Mouse (Mus musculus): Measurements from ENCODE around the gene Cog3.

Cog3 gene

DNA sequence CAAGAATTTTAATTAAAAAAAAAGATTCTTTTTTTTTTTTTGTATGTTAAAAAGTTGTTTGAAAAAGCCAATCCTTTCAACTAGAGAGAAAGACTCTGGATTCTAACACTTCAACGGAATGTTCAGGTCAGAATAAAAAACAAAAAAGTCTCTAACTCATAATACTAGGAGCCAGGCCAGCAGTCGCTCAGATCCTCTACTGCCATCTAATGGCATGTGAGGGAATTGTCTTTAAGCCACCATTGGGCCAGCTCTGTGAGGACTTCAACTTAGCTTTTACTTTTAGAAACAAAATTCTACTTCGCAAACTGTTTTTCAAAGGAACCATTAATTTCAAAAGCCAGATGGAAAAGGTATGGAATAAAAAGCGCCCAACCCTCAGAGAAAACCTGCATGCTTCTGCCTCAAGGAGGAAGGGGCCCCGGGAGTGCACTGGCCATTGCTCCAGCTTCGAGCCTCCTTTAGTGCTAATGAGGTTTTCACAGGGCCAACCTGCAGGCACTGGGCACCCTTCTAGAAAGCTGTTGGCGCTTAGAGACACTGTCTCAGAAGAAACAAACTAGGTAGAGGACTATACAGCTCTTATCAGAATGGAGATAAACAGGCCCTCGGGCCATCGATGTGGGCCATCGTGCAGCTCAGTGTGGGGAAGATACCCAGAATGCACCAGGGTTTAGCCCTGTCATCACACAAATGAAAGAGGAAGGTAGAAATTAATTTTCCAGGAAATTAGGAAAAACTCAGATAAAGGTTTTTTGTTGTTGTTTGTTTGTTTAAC lies 6.9 kb upstream of the Cog3 start:
- no peak for DNase-seq (ENCODE audit: low spot score in 2 of 2)

DNA sequence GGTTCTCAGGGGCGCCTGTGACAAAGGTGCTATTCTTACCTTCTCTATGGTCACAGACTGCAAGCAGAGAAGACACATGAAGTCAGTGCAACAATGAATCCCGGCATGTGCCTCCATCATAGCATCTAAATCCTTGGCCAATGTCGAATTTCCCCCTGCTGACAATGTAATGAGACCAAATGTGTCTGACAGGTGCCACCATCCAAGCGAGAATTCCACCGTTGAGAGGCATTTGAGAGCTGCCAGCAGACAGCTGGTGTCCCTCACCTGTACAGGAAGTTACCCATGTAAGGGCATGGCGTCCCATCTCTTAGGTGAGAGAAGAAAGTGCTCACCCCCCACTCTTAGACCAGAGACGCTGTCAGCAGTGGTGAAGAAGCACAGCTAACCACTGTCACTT lies 4.1 kb upstream of the Cog3 start:
- no peak for DNase-seq (ENCODE audit: low spot score in 2 of 2)

DNA sequence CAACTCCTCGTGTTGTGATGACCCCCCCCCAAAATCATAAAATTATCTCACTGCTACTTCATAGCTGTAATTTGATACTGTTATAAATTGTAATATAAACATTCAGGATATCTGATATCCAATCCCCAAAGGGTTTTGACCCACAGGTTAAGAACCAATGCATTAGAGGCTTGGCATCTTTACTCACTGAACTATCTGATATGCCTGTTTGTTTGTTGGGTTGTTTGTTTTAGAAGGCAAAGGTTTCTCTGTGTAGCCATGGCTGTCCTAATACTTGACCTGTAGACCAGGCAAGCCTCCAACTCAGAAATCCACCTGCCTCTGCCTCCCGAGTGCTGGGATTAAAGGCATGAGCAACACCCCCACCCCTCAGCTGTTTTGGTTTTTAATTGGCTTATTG lies 3.5 kb upstream of the Cog3 start:
- DNase-seq (ENCODE audit: low spot score in 2 of 2): no peak

DNA sequence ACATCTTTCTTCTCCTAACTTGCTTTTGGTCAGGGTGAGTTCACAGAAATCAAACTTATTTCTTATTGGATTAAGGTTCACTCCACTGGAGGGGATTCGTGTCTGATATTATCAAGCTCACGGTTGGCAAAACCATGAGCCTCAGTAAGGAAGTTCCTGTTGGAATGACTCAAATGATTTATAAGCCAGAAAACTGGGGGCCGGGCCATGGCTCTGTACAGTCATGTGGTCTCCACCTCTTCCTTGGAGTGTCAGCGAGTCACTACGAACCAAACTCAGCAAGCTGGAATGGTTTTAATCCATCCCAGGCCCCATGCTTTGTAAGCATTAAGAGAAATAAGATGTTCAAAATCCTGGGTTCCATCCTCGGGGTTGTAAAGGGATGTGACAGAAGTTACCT lies 2.7 kb upstream of the Cog3 start:
- DNase-seq (ENCODE audit: low spot score in 2 of 2): no peak

DNA sequence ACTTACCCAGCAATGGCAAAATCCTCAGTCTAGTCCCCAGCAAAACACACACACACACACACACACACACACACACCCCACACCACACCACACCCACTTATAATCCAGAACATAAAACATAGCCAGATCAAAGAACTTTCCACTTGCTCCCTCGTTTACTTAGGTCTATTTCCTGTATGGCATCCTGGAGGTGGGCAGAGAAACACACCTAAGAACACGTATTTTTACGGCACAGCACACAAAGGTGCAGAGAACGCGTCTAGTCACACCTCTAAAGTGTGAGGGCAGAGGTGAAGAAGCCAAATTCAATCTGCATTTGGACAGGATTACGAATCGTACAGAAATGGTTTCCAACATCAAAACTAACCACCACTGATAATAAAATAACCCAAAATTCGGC lies 1.1 kb downstream of the Cog3 start:
- no peak for DNase-seq (ENCODE audit: low spot score in 2 of 2)

DNA sequence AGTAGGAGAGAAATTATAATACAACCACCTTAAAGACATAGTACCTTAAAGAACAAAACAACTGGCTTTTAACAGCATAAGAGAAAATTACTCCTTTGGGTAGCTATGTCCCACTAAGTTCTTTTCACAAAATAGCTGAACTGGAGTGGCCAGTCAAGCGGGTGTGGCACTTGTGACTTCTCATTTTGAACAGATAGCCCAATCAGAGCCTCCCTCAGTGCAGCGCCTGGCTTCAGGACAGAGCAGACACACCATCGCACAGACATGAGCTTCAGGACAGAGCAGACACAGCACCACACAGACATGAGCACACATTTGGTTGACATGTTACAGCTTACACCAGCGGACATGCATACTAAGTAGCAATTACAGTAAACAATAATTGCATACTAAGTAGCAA lies 3.3 kb downstream of the Cog3 start:
- DNase-seq (ENCODE audit: low spot score in 2 of 2): no peak

DNA sequence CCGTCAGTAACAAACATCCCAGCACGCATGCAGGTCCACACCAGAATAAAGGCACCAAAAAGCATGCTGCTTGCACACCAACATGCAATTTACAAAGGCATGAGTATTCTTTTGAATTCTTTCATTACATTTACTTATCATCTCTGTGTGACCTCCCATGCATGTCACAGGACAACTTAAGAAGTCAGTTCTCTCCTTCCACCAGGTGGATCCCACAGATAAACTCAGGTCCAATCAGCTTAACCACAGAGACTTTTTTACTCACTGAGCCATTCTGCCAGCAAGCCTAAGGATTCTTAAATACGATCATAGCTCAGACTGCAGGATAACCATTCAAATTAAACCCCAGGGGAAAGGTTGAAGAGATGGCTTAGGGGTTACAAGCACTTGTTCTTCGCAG lies 5.2 kb downstream of the Cog3 start:
- DNase-seq (ENCODE audit: low spot score in 2 of 2): no peak

DNA sequence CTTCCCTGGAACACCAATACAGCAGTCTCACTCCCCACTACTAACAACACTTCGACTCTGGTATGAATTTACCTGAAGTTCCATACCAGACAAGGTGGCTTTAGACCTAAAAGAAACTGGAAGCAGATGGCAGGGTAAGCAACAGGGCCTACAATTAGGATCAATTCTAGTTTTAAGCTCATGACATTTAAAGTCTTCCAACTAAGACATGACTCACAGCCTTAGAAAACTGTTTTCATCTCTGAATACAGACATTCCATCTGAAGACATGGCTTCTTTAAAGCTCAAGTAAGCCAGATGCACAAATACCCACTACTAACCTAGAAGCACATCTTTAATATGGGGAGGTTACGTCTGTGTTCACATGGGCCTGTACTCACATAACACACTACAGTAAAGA lies 6.4 kb downstream of the Cog3 start:
- DNase-seq (ENCODE audit: low spot score in 2 of 2): no peak

DNA sequence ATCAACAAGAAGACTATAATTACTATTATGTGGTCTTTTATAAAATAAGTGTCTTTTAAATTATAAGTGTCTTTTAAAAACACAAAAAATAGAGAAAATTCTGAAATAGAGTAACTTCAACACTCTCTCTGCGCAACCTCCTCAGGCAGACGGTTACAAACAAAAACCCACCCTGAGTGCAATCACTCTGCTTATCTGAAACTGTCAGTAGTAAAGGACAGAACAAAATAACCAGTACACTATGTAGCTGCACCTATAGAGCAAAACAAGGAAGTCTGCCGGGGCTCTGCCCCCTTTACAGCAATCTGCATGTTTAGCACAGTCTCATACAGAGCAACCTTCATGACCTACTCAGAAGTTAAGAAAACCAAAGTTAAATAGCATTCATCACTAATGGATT lies 12.4 kb downstream of the Cog3 start:
- DNase-seq (ENCODE audit: low spot score in 2 of 2): no peak

DNA sequence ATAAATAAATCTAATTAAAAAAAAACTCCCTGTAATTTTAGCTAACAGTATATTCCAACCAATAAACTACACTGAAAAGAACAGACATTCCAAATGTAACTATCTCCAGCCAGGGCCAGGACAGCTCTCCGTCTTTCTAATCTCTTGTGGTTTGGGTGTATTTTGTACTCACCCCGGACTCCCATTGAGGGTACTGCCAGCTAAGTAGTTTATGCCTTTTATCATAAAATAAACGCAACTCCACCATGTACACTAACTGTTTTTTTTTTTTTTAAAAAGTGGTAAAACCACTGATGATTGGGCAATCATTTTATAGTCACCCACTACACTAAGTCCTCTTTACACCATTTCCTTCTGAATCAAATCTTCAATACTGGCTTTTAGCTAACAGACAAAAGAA lies 18.7 kb downstream of the Cog3 start:
- DNase-seq (ENCODE audit: low spot score in 2 of 2): no peak

DNA sequence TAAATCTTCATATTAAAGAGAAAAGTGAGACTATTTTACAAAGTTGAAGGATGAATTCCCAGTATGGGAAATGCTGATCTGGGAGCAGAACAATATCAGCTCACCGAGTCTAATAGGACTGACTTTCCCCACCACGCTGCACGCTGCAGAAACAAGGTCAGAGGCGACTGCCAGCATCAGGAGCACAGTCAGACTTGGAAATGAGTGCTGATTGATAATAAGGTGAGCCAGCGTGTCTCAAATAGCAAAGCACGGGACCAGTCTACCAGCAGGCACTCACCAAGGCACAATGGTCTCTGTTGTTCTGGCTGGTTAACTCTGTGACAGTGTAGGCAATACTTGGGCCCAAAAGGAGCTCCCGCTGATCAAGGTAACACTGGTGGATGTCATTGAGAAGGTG lies 21.7 kb downstream of the Cog3 start:
- no peak for DNase-seq (ENCODE audit: low spot score in 2 of 2)

DNA sequence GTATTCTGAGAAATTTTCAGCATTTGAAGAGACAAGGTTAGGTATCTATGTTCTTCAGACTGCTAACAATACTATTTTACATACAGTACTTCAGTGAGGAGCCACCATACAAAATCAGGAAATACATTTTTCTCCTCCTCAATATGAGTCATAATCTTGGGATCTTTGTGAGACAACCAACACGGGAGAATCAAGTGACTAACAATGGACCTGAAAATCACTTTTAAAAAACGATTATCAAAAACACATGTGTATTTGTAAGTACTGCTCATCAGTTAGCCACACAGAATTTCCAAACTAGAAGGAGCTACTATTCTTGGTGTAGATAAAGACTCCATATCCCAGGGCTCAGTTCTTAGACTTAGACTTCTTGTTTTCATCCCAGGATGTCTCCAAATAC lies 23.0 kb downstream of the Cog3 start:
- no peak for DNase-seq (ENCODE audit: low spot score in 2 of 2)

DNA sequence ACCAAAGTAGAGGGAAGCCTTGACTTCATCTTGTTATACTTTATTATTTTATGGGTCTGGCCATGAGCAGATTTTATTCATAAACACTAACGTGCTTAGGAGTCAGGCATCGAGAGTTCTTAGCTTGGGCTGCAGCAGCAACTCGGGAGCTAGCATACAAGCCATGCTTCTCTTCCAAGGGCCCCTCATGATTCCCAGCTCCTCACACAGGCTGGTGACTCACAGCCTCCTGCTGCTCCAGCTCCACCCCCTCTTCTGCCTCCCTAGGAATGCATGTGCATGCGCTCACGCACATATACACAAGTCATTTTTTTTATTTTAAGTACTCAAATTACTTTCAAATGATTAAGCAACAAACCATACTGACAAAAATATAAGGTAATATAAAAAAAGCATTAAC lies 26.2 kb downstream of the Cog3 start:
- no peak for DNase-seq (ENCODE audit: low spot score in 2 of 2)

DNA sequence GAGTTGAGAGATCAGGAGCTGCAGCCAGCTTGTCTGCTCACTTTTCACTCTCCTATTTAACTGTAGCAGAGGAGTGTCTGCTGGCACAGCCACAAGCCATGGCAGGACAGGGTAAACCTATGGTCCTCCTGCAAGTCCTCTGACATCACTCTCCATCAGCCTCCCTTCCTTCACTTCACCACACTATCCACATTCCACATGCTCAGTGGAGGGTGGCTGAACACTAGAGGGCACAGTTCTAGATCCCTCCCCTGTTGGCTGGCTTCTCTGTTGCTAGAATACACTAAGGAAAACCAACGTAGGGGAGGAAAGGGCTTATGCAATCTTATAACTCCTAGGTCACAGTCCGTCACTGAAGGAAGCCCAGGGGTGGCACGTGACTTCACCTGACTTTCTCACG lies 27.3 kb downstream of the Cog3 start:
- no peak for DNase-seq (ENCODE audit: low spot score in 2 of 2)

DNA sequence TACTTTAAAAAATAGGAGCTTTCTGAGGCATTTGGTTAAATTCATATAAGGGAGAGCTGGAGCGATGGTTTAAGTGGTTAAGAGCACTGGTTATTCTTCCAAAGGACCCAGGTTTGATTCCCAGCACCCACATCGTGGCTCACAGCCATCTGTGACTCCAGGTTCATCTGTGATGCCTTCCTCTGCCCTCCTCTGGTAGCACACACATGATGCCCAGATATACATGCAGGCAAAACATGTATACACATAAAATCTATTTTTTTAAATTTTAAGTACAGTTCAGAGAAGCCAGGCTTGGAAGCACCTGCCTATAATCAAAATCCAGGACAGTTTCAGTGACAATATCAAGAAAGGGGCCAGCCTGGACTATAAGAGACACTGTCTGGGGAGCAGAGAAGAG lies 31.5 kb downstream of the Cog3 start:
- DNase-seq (ENCODE audit: low spot score in 2 of 2): no peak

DNA sequence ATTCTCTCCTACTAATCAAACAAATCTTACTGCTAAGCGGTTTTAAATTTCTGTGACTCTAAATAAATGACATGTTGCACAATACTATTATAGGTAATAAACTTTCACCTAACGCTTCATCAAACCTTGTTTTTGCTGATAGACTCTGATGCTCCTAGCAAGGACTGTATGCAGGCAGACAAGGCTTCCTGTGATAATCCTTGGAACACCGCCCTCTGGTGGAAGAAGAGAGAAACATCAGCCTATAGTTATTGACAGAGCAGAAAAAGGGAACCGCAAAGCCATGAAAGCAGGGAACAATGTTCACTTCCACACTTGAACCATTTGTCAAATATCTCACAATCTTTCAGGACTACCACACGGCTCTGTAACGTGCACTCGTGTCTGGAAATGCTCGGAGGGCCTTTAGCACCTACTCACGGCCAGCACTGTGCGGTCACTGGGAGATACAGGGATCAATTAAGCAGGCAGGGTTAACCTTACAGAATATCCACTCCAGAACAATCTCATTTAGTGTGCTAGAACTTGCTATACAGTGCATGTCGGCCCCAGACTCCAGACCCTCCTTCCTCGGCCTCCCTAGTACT lies 32.2 kb downstream of the Cog3 start:
- DNase-seq (ENCODE audit: low spot score in 2 of 2): peak; percentile 6 to 8

DNA sequence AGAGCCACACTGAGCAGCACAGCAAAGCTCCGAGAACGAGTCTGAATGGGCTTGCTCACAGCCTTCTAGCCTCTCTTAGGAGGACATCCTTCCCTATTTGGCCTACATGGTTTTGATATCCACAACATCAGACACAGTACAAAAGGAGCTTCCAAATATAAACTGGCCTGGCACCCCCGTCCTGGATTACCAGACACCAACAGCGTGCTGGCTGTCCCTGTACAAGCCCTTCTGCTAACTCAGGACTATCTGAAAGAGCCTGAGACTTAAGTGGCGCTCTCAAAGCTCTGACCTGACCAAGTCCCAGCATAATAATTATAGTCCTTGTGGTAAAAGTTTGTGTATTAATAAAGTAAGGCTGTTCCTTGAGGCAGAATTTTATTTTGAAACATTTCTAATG lies 34.2 kb downstream of the Cog3 start:
- DNase-seq (ENCODE audit: low spot score in 2 of 2): no peak

DNA sequence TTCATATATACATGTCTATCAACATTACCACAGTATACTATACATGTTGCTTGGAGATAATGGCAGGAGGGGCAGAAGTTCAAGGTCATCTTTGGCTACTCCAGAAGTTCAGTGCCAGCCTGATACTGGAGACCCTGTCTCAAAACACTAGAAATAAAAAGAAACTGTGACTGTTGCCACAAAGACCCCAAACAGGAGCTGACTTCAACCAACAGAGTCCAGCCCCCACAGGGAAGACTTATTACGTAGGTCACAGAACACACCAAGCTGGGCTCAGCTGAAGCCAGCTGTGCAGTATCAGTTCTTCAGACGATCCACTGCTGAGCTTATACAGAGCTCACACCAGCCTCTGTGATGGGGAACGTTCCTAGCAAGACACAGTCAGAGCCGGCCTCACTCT lies 37.9 kb downstream of the Cog3 start:
- no peak for DNase-seq (ENCODE audit: low spot score in 2 of 2)

DNA sequence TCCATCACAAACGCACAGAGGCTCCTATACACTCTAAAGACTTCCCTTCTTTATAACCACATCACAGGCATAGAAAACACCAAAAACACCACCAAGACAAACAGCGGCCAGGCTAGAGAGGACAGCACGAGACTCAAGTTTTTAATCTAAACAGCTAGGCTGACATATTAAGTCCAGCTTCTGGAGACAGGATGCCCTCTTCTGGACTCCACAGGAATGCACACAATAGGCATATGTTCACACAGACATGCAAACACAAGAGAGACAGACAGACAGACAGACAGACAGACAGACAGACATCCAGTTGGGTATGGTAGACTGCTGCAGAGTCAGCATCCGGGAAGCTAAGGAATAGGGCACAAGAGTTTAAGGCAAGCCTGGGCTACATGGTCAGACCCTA lies 40.7 kb downstream of the Cog3 start:
- no peak for DNase-seq (ENCODE audit: low spot score in 2 of 2)

DNA sequence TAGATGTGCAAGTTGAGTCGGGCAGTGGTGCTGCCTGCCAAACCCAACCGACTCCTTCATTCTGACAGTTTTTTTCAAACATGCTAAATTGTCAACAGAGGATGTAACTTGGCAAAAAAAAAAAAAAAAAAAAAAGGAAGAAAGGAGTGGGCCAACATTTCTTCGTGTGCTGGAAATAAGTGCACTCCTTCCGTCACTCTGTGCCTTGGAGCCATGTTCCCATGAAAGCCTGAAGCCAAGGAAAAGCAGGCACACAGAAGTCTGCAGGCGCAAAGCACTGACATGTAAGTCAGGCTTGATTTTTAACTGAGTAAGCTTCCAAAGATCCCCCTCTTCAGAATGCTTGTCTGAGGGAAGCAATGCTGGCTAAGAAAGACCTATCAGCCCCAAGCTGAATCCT lies 41.6 kb downstream of the Cog3 start:
- no peak for DNase-seq (ENCODE audit: low spot score in 2 of 2)

DNA sequence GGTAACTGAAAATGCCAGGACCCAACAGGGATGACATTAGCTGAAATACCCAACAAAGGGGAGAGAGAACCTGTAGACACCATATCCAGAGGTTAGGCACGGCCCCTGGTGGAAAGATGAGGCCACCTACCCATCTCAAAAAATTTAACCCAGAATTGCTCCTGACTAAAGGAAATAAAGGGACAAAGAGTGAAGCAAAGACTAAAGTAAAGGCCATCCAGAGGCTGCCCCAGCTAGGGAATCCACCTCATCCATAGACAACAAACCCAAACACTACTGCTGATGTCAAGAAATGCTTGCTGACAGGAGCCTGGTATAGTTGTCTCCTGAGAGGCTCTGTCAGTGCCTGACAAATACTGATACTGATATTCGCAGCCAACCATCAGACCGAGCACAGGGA lies 42.6 kb downstream of the Cog3 start:
- DNase-seq (ENCODE audit: low spot score in 2 of 2): no peak

DNA sequence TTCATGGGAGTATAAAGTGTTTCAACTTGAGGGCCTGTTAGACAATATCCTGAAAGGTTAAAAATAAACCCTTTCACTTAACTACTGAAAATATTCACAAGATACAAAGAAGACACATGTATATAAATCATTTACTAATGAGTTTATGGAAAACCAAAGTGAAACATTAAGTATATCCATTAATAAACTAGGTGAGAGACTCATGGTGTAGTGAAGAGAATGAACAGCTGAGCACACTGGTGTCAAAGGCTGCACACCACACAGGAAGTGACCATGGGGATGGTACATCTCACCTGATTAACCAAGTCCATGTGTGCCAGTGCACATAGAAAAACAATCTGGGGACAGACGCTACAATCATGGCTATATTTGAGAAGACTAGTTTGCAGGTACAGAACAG lies 45.3 kb downstream of the Cog3 start:
- no peak for DNase-seq (ENCODE audit: low spot score in 2 of 2)

DNA sequence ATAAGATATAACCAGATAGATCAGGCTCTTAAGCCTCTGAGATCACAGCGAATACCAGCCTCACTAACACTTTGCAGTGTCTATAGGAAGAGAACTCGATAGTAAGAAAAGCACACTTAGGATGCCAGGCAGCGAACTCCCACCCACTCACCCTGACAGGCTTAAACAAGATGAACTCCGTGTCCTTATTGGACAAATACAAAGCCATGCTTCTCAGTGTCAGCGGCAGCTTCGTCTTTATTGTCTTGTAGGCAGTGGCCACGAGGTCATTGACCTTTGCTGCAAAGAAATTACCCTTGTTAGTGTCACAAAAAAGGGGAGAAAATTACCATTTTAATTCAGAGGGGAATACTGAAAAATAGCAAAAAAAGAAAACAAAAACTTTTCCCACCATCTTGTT lies 46.5 kb downstream of the Cog3 start:
- no peak for DNase-seq (ENCODE audit: low spot score in 2 of 2)

DNA sequence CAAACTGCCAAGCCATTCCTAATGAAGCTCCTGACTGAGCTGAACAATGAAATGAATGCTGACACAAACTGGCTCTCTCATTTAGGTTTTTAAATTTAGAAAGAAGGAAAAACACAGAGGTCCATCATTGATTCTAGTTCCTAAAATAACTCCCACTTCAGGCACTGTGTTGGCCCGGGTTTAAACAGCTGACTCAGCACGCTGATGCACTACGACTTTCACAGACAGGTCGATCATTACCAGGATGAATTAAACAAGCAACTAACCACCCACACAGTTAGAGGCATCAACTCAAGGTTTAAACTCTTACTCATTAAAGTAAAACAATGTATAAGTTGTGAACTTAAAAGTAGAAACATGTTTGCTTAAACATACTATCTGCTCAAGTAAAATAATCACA lies 47.7 kb downstream of the Cog3 start:
- no peak for DNase-seq (ENCODE audit: low spot score in 2 of 2)
